Mouse (Mus musculus): Measurements from ENCODE around the gene Entpd6.

The Entpd6 gene

GRCm38 (mm10) chr2:150786251-150787180, 37.7 kb downstream of the Entpd6 start, which contains the start of gene Pygb:
TSS of gene Pygb (plus strand) at chr2:150786735.
- DNase-seq (ENCODE audit: low spot score in 2 of 2): peak; percentile 79 to 82

DNA sequence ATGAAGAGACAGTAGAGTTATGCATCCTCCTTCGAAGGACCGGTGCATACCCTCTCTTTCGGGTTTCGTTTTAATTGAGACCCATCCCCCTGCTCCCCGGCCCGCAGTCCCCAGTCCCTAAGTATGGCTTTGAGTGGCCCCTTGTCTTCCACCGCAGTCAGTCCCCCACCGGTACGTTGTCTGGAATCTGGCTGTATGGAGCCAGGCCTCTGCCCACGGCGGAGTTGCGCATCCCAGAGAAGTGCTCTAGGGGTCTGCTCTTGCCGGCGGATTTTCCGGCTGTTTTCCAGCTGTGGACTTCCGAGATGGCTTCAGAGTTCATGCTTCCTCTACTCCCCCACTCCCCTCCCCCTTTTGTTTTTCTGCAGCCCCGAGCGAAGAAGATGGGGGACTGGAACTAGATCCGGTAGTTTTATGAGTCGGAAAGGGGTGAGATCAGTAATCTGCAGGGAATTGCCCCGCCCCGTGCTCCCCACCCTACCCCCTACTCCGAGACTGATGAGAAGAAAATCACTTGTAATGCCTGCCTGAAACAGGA, 38.5 kb downstream of the Entpd6 start:
- DNase-seq (ENCODE audit: low spot score in 2 of 2): no peak

DNA sequence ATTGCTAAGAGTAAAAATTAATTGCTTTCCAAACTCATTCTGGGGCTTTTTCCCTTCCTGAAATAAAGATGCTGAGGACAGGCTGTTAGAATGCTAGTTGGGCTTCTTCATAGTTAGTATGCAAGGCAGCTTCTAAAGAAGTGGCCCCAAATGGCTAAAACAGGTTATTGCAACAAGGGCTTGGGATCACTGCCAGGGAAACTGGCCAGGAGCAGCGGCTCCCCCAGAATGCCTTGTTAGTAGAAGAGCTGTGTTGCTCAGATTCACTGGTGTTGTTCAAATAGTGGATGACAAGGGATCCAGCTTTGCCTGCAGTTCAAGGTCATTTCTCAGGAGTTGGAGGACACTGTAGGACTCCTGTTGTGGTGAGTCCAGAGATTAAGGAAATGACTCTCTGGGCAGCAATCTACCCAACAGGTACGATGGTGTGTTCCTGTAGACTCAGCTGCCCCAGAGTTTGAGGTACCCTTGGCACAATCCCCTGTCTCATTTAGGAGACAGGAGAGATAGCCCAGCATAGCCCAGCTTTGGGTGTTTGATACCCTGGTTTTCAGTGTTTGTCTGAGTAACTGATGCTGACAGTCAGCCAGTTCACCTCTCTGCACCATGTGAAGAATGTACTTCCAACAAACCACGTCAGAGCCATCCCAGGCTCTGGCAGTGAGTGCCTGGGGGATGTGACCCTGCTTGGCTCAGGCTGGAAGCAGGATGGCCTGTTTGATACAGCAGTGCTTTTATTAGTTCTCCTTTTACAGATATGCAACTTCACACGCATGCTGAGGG, 40.1 kb downstream of the Entpd6 start:
- DNase-seq (ENCODE audit: low spot score in 2 of 2): peak in 1 of 2 experiments; percentile 87

DNA sequence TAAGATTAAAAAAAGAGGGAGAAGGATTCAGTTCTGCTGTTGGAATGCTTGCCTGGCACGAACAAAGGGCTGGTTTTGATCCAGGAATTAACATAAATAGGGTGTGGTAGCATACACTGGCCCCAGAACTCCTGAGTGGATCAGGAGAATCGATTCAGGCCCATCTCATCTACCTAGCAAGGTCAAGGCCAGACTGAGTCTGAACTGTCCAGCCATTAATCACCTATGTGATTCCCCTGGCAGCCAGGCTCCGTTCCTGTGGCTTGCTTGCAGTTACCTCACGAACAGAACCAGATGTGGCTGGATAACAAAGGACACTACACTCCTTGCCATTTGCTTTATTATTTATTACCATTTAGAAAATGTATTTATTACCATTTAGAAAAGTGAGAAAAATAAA, 44.5 kb downstream of the Entpd6 start:
- DNase-seq (ENCODE audit: low spot score in 2 of 2): no peak

DNA sequence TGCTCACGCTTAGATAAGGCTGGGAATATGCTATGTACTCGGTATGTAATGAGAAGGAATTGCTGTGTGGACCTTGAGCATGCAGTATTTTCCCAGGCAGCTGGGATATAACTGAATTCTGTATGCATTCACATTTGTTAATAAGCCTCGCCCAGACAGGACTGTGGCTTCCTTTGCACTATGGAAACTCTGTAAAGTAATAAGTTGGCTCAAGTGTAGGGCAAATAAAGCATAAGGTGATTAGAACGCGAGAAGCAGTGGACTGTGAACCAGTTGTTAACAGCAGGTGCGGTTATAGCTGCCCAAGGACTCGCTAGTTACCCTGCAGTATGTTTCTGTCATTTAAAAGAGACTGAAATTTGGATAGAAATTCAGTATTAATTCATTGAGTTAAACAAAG, 49.2 kb downstream of the Entpd6 start:
- no peak for DNase-seq (ENCODE audit: low spot score in 2 of 2)

- peak in 1 of 2 experiments; percentile 21 for DNase-seq (ENCODE audit: low spot score in 2 of 2)
Measured at GRCm38 (mm10) chr2:150800616-150801015, 51.8 kb downstream of the Entpd6 start.

- DNase-seq (ENCODE audit: low spot score in 2 of 2): no peak
Measured at GRCm38 (mm10) chr2:150803035-150803434, 54.2 kb downstream of the Entpd6 start.

GRCm38 (mm10) chr2:150808381-150808780, 59.5 kb downstream of the Entpd6 start:
- no peak for DNase-seq (ENCODE audit: low spot score in 2 of 2)

GRCm38 (mm10) chr2:150808812-150809211, 60.0 kb downstream of the Entpd6 start:
- no peak for DNase-seq (ENCODE audit: low spot score in 2 of 2)

DNA sequence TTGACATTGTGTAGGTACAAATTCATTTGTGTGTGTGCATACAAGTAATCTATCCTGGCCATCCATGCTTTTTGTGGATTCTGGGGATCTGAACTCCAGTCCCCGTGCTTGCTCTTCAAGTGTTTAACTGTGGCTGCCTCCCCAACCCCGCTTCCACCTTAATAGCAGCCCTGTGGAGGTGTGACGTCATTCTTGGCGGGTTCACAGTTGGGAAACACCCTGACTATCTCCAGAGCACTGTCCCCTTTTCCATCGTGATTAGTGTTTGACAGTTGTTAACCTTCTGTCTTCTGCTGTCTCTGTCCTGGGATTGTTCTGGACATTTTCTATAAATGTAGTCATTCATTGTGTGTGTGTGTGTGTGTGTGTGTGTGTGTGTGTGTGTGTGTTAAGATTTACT, 61.8 kb downstream of the Entpd6 start:
- no peak for DNase-seq (ENCODE audit: low spot score in 2 of 2)

GRCm38 (mm10) chr2:150812816-150813215, 64.0 kb downstream of the Entpd6 start:
- DNase-seq (ENCODE audit: low spot score in 2 of 2): no peak

DNA sequence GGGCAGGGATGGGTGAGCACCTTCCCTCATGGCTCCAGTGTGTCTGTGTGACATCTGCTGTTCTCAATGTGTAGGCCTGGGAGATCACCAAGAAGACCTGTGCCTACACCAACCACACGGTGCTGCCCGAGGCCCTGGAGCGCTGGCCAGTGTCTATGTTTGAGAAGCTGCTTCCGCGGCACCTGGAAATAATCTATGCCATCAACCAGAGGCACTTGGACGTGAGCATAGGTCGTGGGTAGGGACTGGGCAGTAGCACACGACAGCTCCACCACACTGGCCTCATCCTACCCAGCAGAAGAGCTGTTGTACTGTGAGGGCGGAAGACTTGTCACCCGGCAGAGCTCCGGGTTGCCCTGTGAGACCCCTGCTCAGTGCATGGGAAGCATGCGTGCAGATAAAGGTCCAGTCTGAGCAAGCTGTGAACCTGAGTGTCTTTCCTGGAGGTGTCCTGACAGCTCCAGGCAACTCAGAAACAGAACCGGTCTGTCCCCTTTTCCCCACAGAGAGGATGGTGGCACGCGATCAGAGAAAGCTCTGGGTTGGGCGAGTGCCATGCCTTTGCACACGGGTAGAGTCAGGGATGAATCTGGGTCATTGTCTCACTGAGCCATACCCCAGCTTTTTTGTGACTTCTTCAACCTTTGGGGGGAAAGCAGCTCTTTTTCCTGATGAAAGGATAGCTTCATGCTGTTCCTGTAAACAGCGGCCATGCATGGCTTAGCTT, 68.0 kb downstream of the Entpd6 start:
- peak; percentile 43 to 74 for DNase-seq (ENCODE audit: low spot score in 2 of 2)

DNA sequence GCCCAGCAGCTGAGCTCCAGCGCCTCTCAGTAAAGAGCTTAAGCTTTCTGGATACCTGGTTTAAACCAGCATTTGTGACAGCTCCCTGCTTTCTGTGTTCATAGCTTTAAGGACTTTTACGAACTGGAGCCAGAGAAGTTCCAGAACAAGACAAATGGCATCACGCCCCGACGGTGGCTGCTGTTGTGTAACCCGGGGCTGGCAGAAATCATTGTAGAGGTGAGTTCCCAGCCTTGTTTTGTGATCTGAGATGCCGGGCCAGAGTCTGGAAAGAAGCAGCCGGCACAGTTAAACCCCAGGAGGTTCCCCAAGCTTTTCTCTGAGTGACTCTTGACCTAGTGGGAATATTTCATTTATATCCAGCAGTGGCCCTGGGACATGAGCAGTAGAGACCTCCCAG, 69.9 kb downstream of the Entpd6 start:
- DNase-seq (ENCODE audit: low spot score in 2 of 2): peak in 1 of 2 experiments; percentile 54

- DNase-seq (ENCODE audit: low spot score in 2 of 2): no peak
Measured at GRCm38 (mm10) chr2:150820720-150821119, 71.9 kb downstream of the Entpd6 start.

Data from urinary bladder, postnatal 36 days (tissue).